Mouse (Mus musculus): ENCODE measurements around the gene Igf2bp3. TPM values are rescaled to one million over a fixed set of nuclear protein-coding genes. Genes with fewer than 3 reads are reported as not detected.

The Igf2bp3 gene
- polyA plus RNA-seq, 1 experiment from 2014 or later = 33.5 TPM

GRCm38 (mm10) chr6:49224923-49225727 is 10.4 kb upstream of the Igf2bp3 start:
- WGBS = 60% methylated on average over 11 of the region's 11 CpGs
- Histone ChIP-seq H3K4me2 (ENCODE audit: low read depth, low read length) (no peak overlapping the region), H3K36me3 (ENCODE audit: control insufficient read depth, insufficient read depth) (no peaks in the 10 kb centered on the region), H3K27ac (ENCODE audit: low read length) (no peak overlapping the region), H3K27me3 (ENCODE audit: control insufficient read depth, insufficient read depth, low read length) (no peaks in the 10 kb centered on the region), H3K9ac (ENCODE audit: low read length) (no peak overlapping the region), H3K4me3 (ENCODE audit: low read length) (no peak overlapping the region), H3K9me3 (replicated peaks; ENCODE audit: control insufficient read depth, low read length) (no peaks in the 10 kb centered on the region), H3K4me1 (ENCODE audit: control insufficient read depth, insufficient read depth, low read length) (peaks cover 4% of the 10 kb centered on the region)
- no peak for ATAC-seq (replicated peaks; ENCODE audit: extremely low read depth, insufficient read depth, low FRiP score)

- 8% methylated on average over 7 of the region's 7 CpGs for WGBS
- H3K27ac ChIP-seq (ENCODE audit: low read length) = no peak overlapping the region
- H3K4me3 ChIP-seq (ENCODE audit: low read length) = 0 out of 2 replicates have a peak overlapping the region, but pooled peaks have one; percentile 8
- H3K4me1 ChIP-seq (ENCODE audit: control insufficient read depth, insufficient read depth, low read length) = peaks cover 7% of the 10 kb centered on the region
- H3K4me2 ChIP-seq (ENCODE audit: low read depth, low read length) = peak overlapping the region; percentile 29; the same call in 1 of the 2 replicates
- peak overlapping the region; percentile 46 for H3K9ac ChIP-seq (ENCODE audit: low read length)
- ATAC-seq (replicated peaks; ENCODE audit: extremely low read depth, insufficient read depth, low FRiP score) = no peak
- H3K27me3 ChIP-seq (ENCODE audit: control insufficient read depth, insufficient read depth, low read length) = no peaks in the 10 kb centered on the region
- no peaks in the 10 kb centered on the region for H3K9me3 ChIP-seq (replicated peaks; ENCODE audit: control insufficient read depth, low read length)
- no peaks in the 10 kb centered on the region for H3K36me3 ChIP-seq (ENCODE audit: control insufficient read depth, insufficient read depth)
These were observed 7.1 kb upstream of the Igf2bp3 start for GRCm38 (mm10) chr6:49221906-49222305.

GRCm38 (mm10) chr6:49219920-49220604 is 5.3 kb upstream of the Igf2bp3 start:
- peaks cover 7% of the 10 kb centered on the region for H3K4me1 ChIP-seq (ENCODE audit: control insufficient read depth, insufficient read depth, low read length)
- no peaks in the 10 kb centered on the region for H3K36me3 ChIP-seq (ENCODE audit: control insufficient read depth, insufficient read depth)
- H3K27me3 ChIP-seq (ENCODE audit: control insufficient read depth, insufficient read depth, low read length) = no peaks in the 10 kb centered on the region
- 14% methylated on average over 16 of the region's 16 CpGs for WGBS
- no peak for ATAC-seq (replicated peaks; ENCODE audit: extremely low read depth, insufficient read depth, low FRiP score)
- no peaks in the 10 kb centered on the region for H3K9me3 ChIP-seq (replicated peaks; ENCODE audit: control insufficient read depth, low read length)
- H3K4me2 ChIP-seq (ENCODE audit: low read depth, low read length) = peak overlapping the region; percentile 64
- H3K27ac ChIP-seq (ENCODE audit: low read length) = no peak overlapping the region
- peak overlapping the region; percentile 54 for H3K9ac ChIP-seq (ENCODE audit: low read length)
- peak overlapping the region; percentile 40 for H3K4me3 ChIP-seq (ENCODE audit: low read length)

DNA sequence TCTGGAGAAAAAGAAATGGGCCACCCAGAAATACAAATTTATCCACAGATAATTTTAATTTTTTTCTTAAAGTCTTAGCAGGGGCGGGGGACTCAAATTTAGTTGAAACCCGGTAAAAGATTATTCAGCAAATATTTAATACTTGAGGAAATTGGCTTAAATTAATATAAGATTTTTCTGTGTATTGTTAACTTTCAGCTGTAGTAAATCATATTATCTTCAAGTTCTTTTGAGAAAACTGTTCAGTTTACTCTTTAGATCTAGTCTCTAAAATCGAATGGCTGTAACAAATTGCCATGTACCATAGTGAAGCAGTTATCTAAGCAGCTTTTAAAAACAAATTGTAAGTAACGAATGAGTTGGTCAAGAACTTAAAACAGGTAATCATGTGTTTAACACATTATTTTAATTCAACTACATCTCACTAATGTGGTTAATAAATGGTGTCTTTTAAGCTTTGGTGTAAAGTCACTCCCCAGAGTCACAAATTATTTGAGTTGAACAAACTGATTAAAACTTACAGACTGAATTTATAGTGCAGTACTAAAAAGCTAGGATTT is 4.3 kb upstream of the Igf2bp3 start:
- no peak for ATAC-seq (replicated peaks; ENCODE audit: extremely low read depth, insufficient read depth, low FRiP score)
- Histone ChIP-seq H3K4me2 (ENCODE audit: low read depth, low read length) (no peak overlapping the region), H3K36me3 (ENCODE audit: control insufficient read depth, insufficient read depth) (no peaks in the 10 kb centered on the region), H3K9ac (ENCODE audit: low read length) (no peak overlapping the region), H3K27ac (ENCODE audit: low read length) (no peak overlapping the region), H3K4me1 (ENCODE audit: control insufficient read depth, insufficient read depth, low read length) (peaks cover 7% of the 10 kb centered on the region), H3K27me3 (ENCODE audit: control insufficient read depth, insufficient read depth, low read length) (no peaks in the 10 kb centered on the region), H3K4me3 (ENCODE audit: low read length) (no peak overlapping the region), H3K9me3 (replicated peaks; ENCODE audit: control insufficient read depth, low read length) (no peaks in the 10 kb centered on the region)
- 38% methylated on average over 4 of the region's 4 CpGs for WGBS

GRCm38 (mm10) chr6:49218275-49218802 is 3.6 kb upstream of the Igf2bp3 start:
- no peaks in the 10 kb centered on the region for H3K36me3 ChIP-seq (ENCODE audit: control insufficient read depth, insufficient read depth)
- ATAC-seq (replicated peaks; ENCODE audit: extremely low read depth, insufficient read depth, low FRiP score) = no peak
- under 1% methylated on average over 31 of the region's 31 CpGs for WGBS
- no peaks in the 10 kb centered on the region for H3K9me3 ChIP-seq (replicated peaks; ENCODE audit: control insufficient read depth, low read length)
- no peaks in the 10 kb centered on the region for H3K27me3 ChIP-seq (ENCODE audit: control insufficient read depth, insufficient read depth, low read length)
- H3K4me3 ChIP-seq (ENCODE audit: low read length) = peak overlapping the region; percentile 85
- peaks cover 7% of the 10 kb centered on the region for H3K4me1 ChIP-seq (ENCODE audit: control insufficient read depth, insufficient read depth, low read length)
- peak overlapping the region; percentile 93 for H3K4me2 ChIP-seq (ENCODE audit: low read depth, low read length)
- peak overlapping the region; percentile 55 for H3K9ac ChIP-seq (ENCODE audit: low read length)
- 0 out of 2 replicates have a peak overlapping the region, but pooled peaks have one; percentile 5 for H3K27ac ChIP-seq (ENCODE audit: low read length)

DNA sequence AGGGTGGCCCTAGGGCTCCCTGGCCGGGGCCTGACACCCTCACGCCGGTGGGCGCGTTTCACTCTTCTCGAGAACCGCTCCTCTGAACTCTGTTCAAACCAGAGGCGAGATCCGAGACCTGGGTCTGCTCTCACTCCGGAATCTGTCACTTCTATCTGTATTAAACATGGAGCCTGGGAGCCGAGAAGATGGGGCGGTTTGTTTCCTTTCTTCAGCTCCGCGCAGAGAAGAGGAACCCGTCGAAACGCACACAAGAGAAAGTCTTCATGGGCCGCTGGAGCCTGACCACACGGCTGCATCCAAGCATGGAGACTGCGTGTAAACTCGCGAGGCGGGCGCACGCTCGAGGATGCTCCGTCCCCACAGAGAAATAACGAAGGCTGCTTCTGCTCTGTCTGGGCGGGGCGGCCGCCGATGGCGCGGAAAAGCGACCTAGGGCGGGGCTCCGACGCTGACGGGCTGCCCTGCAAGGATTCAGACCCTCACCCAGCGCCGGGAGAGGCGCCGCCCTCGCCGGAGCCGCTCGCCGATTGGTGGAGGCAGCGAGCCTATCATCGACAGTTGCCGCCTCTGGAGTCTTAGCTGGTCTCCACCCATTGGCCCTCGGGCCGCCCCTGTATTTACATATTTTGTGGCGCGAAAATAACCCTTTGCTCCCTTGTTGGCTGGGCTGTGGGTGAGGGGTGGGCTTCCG is 3.0 kb upstream of the Igf2bp3 start:
- H3K27ac ChIP-seq (ENCODE audit: low read length) = peak overlapping the region; percentile 91
- no peaks in the 10 kb centered on the region for H3K36me3 ChIP-seq (ENCODE audit: control insufficient read depth, insufficient read depth)
- H3K9ac ChIP-seq (ENCODE audit: low read length) = peak overlapping the region; percentile 86
- H3K4me2 ChIP-seq (ENCODE audit: low read depth, low read length) = peak overlapping the region; percentile 93
- H3K9me3 ChIP-seq (replicated peaks; ENCODE audit: control insufficient read depth, low read length) = no peaks in the 10 kb centered on the region
- peaks cover 13% of the 10 kb centered on the region for H3K4me1 ChIP-seq (ENCODE audit: control insufficient read depth, insufficient read depth, low read length)
- WGBS = under 1% methylated on average over 56 of the region's 56 CpGs
- ATAC-seq (replicated peaks; ENCODE audit: extremely low read depth, insufficient read depth, low FRiP score) = peak; percentile 87
- no peaks in the 10 kb centered on the region for H3K27me3 ChIP-seq (ENCODE audit: control insufficient read depth, insufficient read depth, low read length)
- peak overlapping the region; percentile 85 for H3K4me3 ChIP-seq (ENCODE audit: low read length)

DNA sequence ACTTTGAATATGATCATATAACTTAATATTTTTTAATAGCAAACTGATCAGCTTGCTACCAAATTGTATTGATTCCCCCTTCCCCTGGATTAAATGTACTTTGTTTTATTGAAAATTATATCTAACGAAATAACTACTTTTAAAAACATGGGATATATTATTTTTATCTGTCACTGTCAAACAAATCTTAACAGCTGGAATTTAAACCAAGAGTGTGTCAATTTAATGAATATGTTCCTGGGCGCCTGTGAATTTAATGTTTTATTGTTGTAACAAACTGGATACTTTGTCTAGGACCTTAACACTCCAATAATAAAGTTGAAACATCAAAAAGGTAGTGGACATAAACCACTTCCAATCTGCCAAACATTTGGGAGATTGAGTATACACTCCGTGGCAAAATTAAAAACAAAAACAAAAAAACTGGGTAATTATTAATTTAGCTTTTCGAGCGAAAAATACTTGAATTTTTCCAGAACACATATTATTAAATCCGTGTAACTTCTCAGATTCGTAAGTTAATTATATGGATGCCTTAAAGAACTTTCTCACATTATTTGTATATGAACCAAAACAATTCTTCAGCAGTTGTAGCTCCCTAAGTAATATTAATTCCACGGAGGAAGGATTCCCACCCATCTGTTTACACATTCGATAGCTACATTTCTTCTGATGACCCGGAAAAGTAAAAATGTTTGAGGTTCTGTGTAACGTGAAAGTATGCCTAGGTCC is 2.2 kb upstream of the Igf2bp3 start:
- Histone ChIP-seq H3K4me3 (ENCODE audit: low read length) (peak overlapping the region; percentile 85), H3K27me3 (ENCODE audit: control insufficient read depth, insufficient read depth, low read length) (no peaks in the 10 kb centered on the region), H3K36me3 (ENCODE audit: control insufficient read depth, insufficient read depth) (no peaks in the 10 kb centered on the region), H3K4me2 (ENCODE audit: low read depth, low read length) (peak overlapping the region; percentile 93), H3K9me3 (replicated peaks; ENCODE audit: control insufficient read depth, low read length) (no peaks in the 10 kb centered on the region), H3K9ac (ENCODE audit: low read length) (peak overlapping the region; percentile 86), H3K4me1 (ENCODE audit: control insufficient read depth, insufficient read depth, low read length) (peaks cover 18% of the 10 kb centered on the region), H3K27ac (ENCODE audit: low read length) (peak overlapping the region; percentile 91)
- no peak for ATAC-seq (replicated peaks; ENCODE audit: extremely low read depth, insufficient read depth, low FRiP score)
- WGBS = 7% methylated on average over 11 of the region's 11 CpGs
